Mouse (Mus musculus) embryonic facial prominence, embryonic 14.5 days (tissue): ENCODE measurements around the gene Gm17428. TPM values are rescaled to one million over a fixed set of nuclear protein-coding genes. Genes with fewer than 3 reads are reported as not detected.

Experiments used
- ATAC-seq: fragments of 200-750 bp; cut with Nextera tagmentation; 2 replicates; pipeline ENCODE4 v1.8.0; 2017; ENCODE audit warnings: low read depth, moderate number of reproducible peaks, moderate TSS enrichment
- DNase-seq: peaks from one replicate; pipeline ENCODE4 v3.0.0-alpha.2; 2015; ENCODE audit warnings: low spot score
- H3K27ac ChIP-seq: fragments of 300-500 bp; sonication (generic); replicated peaks from 2 replicates; pipeline ENCODE4 v1.5.1; 2014; ENCODE audit warnings: low read depth, mild to moderate bottlenecking, low read length, moderate library complexity
- H3K27me3 ChIP-seq: fragments of 300-500 bp; sonication (generic); replicated peaks from 2 replicates; pipeline ENCODE4 v1.6.1; 2014; ENCODE audit warnings: low read length; ENCODE audit not compliant: control insufficient read depth, insufficient read depth
- H3K36me3 ChIP-seq: fragments of 300-500 bp; sonication (generic); 2 replicates; pipeline ENCODE4 v1.6.1; 2014; ENCODE audit warnings: low read length, mixed read lengths; ENCODE audit not compliant: control insufficient read depth, insufficient read depth
- H3K4me1 ChIP-seq: fragments of 300-500 bp; sonication (generic); 2 replicates; pipeline ENCODE4 v1.6.1; 2014; ENCODE audit warnings: antibody characterized with exemption, low read length; ENCODE audit not compliant: control insufficient read depth, insufficient read depth
- H3K4me2 ChIP-seq: fragments of 300-500 bp; sonication (generic); 2 replicates; pipeline ENCODE4 v1.6.1; 2014; ENCODE audit warnings: low read depth, mild to moderate bottlenecking, low read length, moderate library complexity, mixed read lengths
- H3K4me3 ChIP-seq: fragments of 300-500 bp; sonication (generic); 2 replicates; pipeline ENCODE4 v1.5.1; 2014; ENCODE audit warnings: low read depth, mild to moderate bottlenecking, low read length
- H3K9ac ChIP-seq: fragments of 300-500 bp; sonication (generic); 2 replicates; pipeline ENCODE4 v1.6.1; 2014; ENCODE audit warnings: low read depth, mild to moderate bottlenecking, low read length, moderate library complexity, mixed read lengths
- H3K9me3 ChIP-seq: fragments of 300-500 bp; sonication (generic); 2 replicates; pipeline ENCODE4 v1.6.1; 2016; ENCODE audit warnings: low read length; ENCODE audit not compliant: control insufficient read depth
- WGBS: fragments of 180-500 bp; shearing (Covaris S2); extraction: QIAGEN DNeasy Blood & Tissue Kit; methylation state at CpG from one replicate; pipeline ENCODE4 v1.1.7; 2014; 5-methylcytosine and 5-hydroxymethylcytosine counted together
- polyA plus RNA-seq: library from polyadenylated mRNA; unstranded; fragments of >200 nt; fragmentation: Nextera tagmentation; extraction: Ambion mirVana; gene quantifications from 2 replicates; pipeline ENCODE4 v1.2.1, GENCODE M21; 2014

Gm17428 gene
- polyA plus RNA-seq = not detected in 2 replicates

GRCm38 (mm10) chr14:54976633-54977032 lies at the start of gene Gm17428:
Gm17428 (plus strand) TSS chr14:54976933.
- WGBS = 77% methylated on average over 1 of the region's 1 CpGs
- Histone ChIP-seq H3K4me3 (no peak within 1 kb of the TSS), H3K9me3 (no peaks in the 10 kb centered on the region), H3K27ac (no peak within 1 kb of the TSS), H3K27me3 (no peaks in the 10 kb centered on the region), H3K4me1 (no peaks in the 10 kb centered on the region), H3K9ac (no peak within 1 kb of the TSS), H3K4me2 (no peak within 1 kb of the TSS), H3K36me3 (no peaks in the 10 kb centered on the region)
- ATAC-seq (no peak), DNase-seq (no peak)

- WGBS = 12% methylated on average over 7 of the region's 7 CpGs
- ATAC-seq = no peak
- Histone ChIP-seq H3K4me2 (peak overlapping the region; percentile 69), H3K9me3 (0 out of 2 replicates have a peak, but pooled peaks cover under 1% of the 10 kb centered on the region), H3K36me3 (peaks cover 9% of the 10 kb centered on the region), H3K27me3 (no peaks in the 10 kb centered on the region), H3K9ac (peak overlapping the region; percentile 88), H3K4me1 (peaks cover 30% of the 10 kb centered on the region), H3K4me3 (peak overlapping the region; percentile 50), H3K27ac (peak overlapping the region; percentile 99)
- no peak for DNase-seq
Observed at GRCm38 (mm10) chr14:54927296-54927695, 49.4 kb upstream of the Gm17428 start.

GRCm38 (mm10) chr14:54929801-54930200 lies 46.9 kb upstream of the Gm17428 start:
- DNase-seq (peak; percentile 22), ATAC-seq (no peak)
- no peaks in the 10 kb centered on the region for H3K27me3 ChIP-seq
- no peak overlapping the region for H3K27ac ChIP-seq
- no peaks in the 10 kb centered on the region for H3K9me3 ChIP-seq
- peaks cover 27% of the 10 kb centered on the region for H3K4me1 ChIP-seq
- H3K9ac ChIP-seq = no peak overlapping the region
- H3K36me3 ChIP-seq = no peaks in the 10 kb centered on the region
- 52% methylated on average over 5 of the region's 5 CpGs for WGBS
- H3K4me3 ChIP-seq = no peak overlapping the region
- H3K4me2 ChIP-seq = no peak overlapping the region

GRCm38 (mm10) chr14:54930431-54930830 lies 46.3 kb upstream of the Gm17428 start:
- H3K9ac ChIP-seq = no peak overlapping the region
- DNase-seq (peak; percentile 69), ATAC-seq (no peak)
- H3K4me2 ChIP-seq = no peak overlapping the region
- 20% methylated on average over 2 of the region's 2 CpGs for WGBS
- no peak overlapping the region for H3K4me3 ChIP-seq
- no peaks in the 10 kb centered on the region for H3K9me3 ChIP-seq
- no peaks in the 10 kb centered on the region for H3K36me3 ChIP-seq
- no peaks in the 10 kb centered on the region for H3K27me3 ChIP-seq
- no peak overlapping the region for H3K27ac ChIP-seq
- H3K4me1 ChIP-seq = peaks cover 27% of the 10 kb centered on the region

- Histone ChIP-seq H3K4me2 (no peak within 1 kb of the TSS), H3K4me1 (peaks cover 22% of the 10 kb centered on the region), H3K4me3 (no peak within 1 kb of the TSS), H3K9me3 (no peaks in the 10 kb centered on the region), H3K27me3 (no peaks in the 10 kb centered on the region), H3K27ac (no peak within 1 kb of the TSS), H3K9ac (no peak within 1 kb of the TSS; the same call in 1 of the 2 replicates), H3K36me3 (no peaks in the 10 kb centered on the region)
- 21% methylated on average over 5 of the region's 6 CpGs for WGBS
- peak; percentile 86 for DNase-seq
- peak; percentile 47 for ATAC-seq
Observed at GRCm38 (mm10) chr14:54932645-54933150, 44.0 kb upstream of the Gm17428 start, which contains the start of gene Il25. Il25 (plus strand) TSS chr14:54932695.

GRCm38 (mm10) chr14:54935904-54936830 lies 40.6 kb upstream of the Gm17428 start, which contains the start of gene Cmtm5:
Cmtm5 (plus strand) TSS chr14:54936261.
- Histone ChIP-seq H3K4me3 (no peak within 1 kb of the TSS), H3K9me3 (no peaks in the 10 kb centered on the region), H3K9ac (peak within 1 kb of the TSS; percentile 39; the same call in 1 of the 2 replicates), H3K36me3 (no peaks in the 10 kb centered on the region), H3K4me1 (peaks cover 9% of the 10 kb centered on the region), H3K4me2 (peak within 1 kb of the TSS; percentile 25), H3K27me3 (no peaks in the 10 kb centered on the region), H3K27ac (peak within 1 kb of the TSS; percentile 82)
- 11% methylated on average over 8 of the region's 8 CpGs for WGBS
- DNase-seq = peak; percentile 75
- peak; percentile 44 for ATAC-seq

- Histone ChIP-seq H3K9me3 (no peaks in the 10 kb centered on the region), H3K4me3 (no peak overlapping the region), H3K4me1 (peaks cover 9% of the 10 kb centered on the region), H3K27me3 (no peaks in the 10 kb centered on the region), H3K27ac (peak overlapping the region; percentile 82), H3K36me3 (no peaks in the 10 kb centered on the region), H3K9ac (peak overlapping the region; percentile 39; the same call in 1 of the 2 replicates), H3K4me2 (peak overlapping the region; percentile 25)
- WGBS = 30% methylated on average over 6 of the region's 6 CpGs
- no peak for DNase-seq
- ATAC-seq = no peak
Observed at GRCm38 (mm10) chr14:54936831-54937160, 39.9 kb upstream of the Gm17428 start.

- ATAC-seq (no peak), DNase-seq (no peak)
- Histone ChIP-seq H3K4me1 (peaks cover 9% of the 10 kb centered on the region), H3K9me3 (no peaks in the 10 kb centered on the region), H3K9ac (no peak overlapping the region), H3K27me3 (no peaks in the 10 kb centered on the region), H3K4me3 (no peak overlapping the region), H3K27ac (no peak overlapping the region; the same call in 1 of the 2 replicates), H3K36me3 (no peaks in the 10 kb centered on the region), H3K4me2 (peak overlapping the region; percentile 25; the same call in 1 of the 2 replicates)
- WGBS = 89% methylated on average over 16 of the region's 16 CpGs
Observed at GRCm38 (mm10) chr14:54937361-54938182, 39.2 kb upstream of the Gm17428 start.
